24 mouse cellular contexts compared by ENCODE assay signal in genomic region chr2:55315627-55316026, GRCm38 (mm10).
A peak's percentile ranks its signal among the peaks of the same experiment; 100 is the strongest.
DNase-seq lines count a peak whose midpoint lies in the region; ATAC-seq and TF ChIP-seq lines count a peak whose summit lies in the region.
"Had no signal": no experiment of that assay in that cellular context is flagged by ENCODE, and none has a peak within 500 bp of the region (broad histone marks: within the 10 kb centered on the region; RNA-seq: fewer than 3 reads in every experiment).

No protein-coding gene starts in this region.

- no peaks in the 10 kb centered on the region for H3K4me1 ChIP-seq in hindbrain, postnatal 0 days (ENCODE audit: insufficient read depth, low read length)
- H3K4me1 ChIP-seq in hindbrain, embryonic 12.5 days = no peaks in the 10 kb centered on the region
- no peaks in the 10 kb centered on the region for H3K4me1 ChIP-seq in cerebellum, adult 2 months (ENCODE audit: control insufficient read depth, insufficient read depth, low read length)
- H3K4me1 ChIP-seq: embryonic facial prominence, embryonic 10.5 days; forebrain, embryonic 10.5 days; heart, embryonic 13.5 days; hindbrain, embryonic 13.5 days had no signal

- no peak for TF ChIP-seq CTCF in hindbrain, postnatal 0 days (IDR thresholded peaks at IDR 0.05; ENCODE audit: low read depth)
- TF ChIP-seq CTCF in cerebellum, adult 2 months (IDR thresholded peaks at IDR 0.05; ENCODE audit: borderline replicate concordance, insufficient read depth, low read depth, low read length) = no peak

- no peak for TF ChIP-seq POLR2A in cerebellum, adult 2 months (IDR thresholded peaks at IDR 0.05; ENCODE audit: borderline replicate concordance, insufficient read depth, low read length)

- no peaks in the 10 kb centered on the region for H3K36me3 ChIP-seq in hindbrain, postnatal 0 days (ENCODE audit: insufficient read depth, low read length)
- no peaks in the 10 kb centered on the region for H3K36me3 ChIP-seq in hindbrain, embryonic 12.5 days
- H3K36me3 ChIP-seq: embryonic facial prominence, embryonic 10.5 days; forebrain, embryonic 10.5 days; G1E; heart, embryonic 13.5 days; hindbrain, embryonic 13.5 days had no signal

- H3K27me3 ChIP-seq in hindbrain, postnatal 0 days (ENCODE audit: insufficient read depth, low read length) = no peaks in the 10 kb centered on the region
- H3K27me3 ChIP-seq in hindbrain, embryonic 12.5 days = no peaks in the 10 kb centered on the region
- no peaks in the 10 kb centered on the region for H3K27me3 ChIP-seq in cerebellum, adult 2 months (ENCODE audit: control insufficient read depth, insufficient read depth, low read length)
- H3K27me3 ChIP-seq: heart, embryonic 13.5 days; hindbrain, embryonic 13.5 days had no signal

- H3K9me3 ChIP-seq in hindbrain, postnatal 0 days (ENCODE audit: low read length) = no peaks in the 10 kb centered on the region
- no peaks in the 10 kb centered on the region for H3K9me3 ChIP-seq in hindbrain, embryonic 12.5 days (replicated peaks)
- H3K9me3 ChIP-seq: embryonic facial prominence, embryonic 10.5 days; forebrain, embryonic 10.5 days; G1E; heart, embryonic 13.5 days; hindbrain, embryonic 13.5 days had no signal

- no peak overlapping the region for H3K27ac ChIP-seq in hindbrain, postnatal 0 days
- no peak overlapping the region for H3K27ac ChIP-seq in hindbrain, embryonic 12.5 days
- H3K27ac ChIP-seq in cerebellum, adult 2 months (ENCODE audit: insufficient read depth, low read length) = no peak overlapping the region
- H3K27ac ChIP-seq: embryonic facial prominence, embryonic 10.5 days; forebrain, embryonic 10.5 days; gastrocnemius, adult 2 months; heart, embryonic 13.5 days; hindbrain, embryonic 13.5 days had no signal

- H3K4me3 ChIP-seq in hindbrain, postnatal 0 days (ENCODE audit: low read length) = no peak overlapping the region
- H3K4me3 ChIP-seq in hindbrain, embryonic 12.5 days = no peak overlapping the region
- no peak overlapping the region for H3K4me3 ChIP-seq in cerebellum, adult 2 months (replicated peaks; ENCODE audit: insufficient read depth, low read depth, low read length)
- H3K4me3 ChIP-seq: embryonic facial prominence, embryonic 10.5 days; erythroblast, embryonic 14.5 days; forebrain, embryonic 10.5 days; gastrocnemius, adult 2 months; heart, embryonic 13.5 days; hindbrain, embryonic 13.5 days had no signal

- 49% methylated on average over 3 of the region's 3 CpGs for WGBS in hindbrain, postnatal 0 days
- WGBS in hindbrain, embryonic 12.5 days = 73% methylated on average over 3 of the region's 3 CpGs
- WGBS in cerebellum, adult 2 months = 7% methylated on average over 3 of the region's 3 CpGs

- peak; percentile 79 for ATAC-seq in cerebellum, adult (ENCODE audit: insufficient number of reproducible peaks, low FRiP score, low TSS enrichment)
- peak; percentile 74; the same call in 1 of the 2 replicates for ATAC-seq in hindbrain, postnatal 0 days
- no peak for ATAC-seq in hindbrain, embryonic 12.5 days (ENCODE audit: low FRiP score)
- ATAC-seq in megakaryocyte, adult 5-6 weeks (ENCODE audit: poor library complexity, severe bottlenecking) = no peak
- ATAC-seq: CD4-positive, CD25-positive, alpha-beta regulatory T cell, adult 4 months; forebrain, embryonic 14.5 days; inflammation-experienced regulatory T-cells, adult 6 months; intestine, postnatal 0 days had no signal

- H3K4me2 ChIP-seq in hindbrain, postnatal 0 days (ENCODE audit: low read depth, low read length) = no peak overlapping the region
- no peak overlapping the region for H3K4me2 ChIP-seq in hindbrain, embryonic 12.5 days (replicated peaks)
- H3K4me2 ChIP-seq: heart, embryonic 13.5 days; hindbrain, embryonic 13.5 days had no signal

- no peak overlapping the region for H3K9ac ChIP-seq in hindbrain, postnatal 0 days (replicated peaks; ENCODE audit: low read length)
- no peak overlapping the region for H3K9ac ChIP-seq in hindbrain, embryonic 12.5 days
- H3K9ac ChIP-seq: heart, embryonic 13.5 days; hindbrain, embryonic 13.5 days had no signal

- DNase-seq in cerebellum, postnatal 4 days (ENCODE audit: low spot score in 2 of 2) = no peak
- DNase-seq in hindbrain, postnatal 0 days (ENCODE audit: low spot score) = peak; percentile 47
- peak; percentile 17 to 67 for DNase-seq in cerebellum, adult 2 months
- peak; percentile 43 to 63 for DNase-seq in cerebellum, postnatal 14 days
- DNase-seq in gastrocnemius, postnatal 10 days = no peak
- DNase-seq: adrenal gland, postnatal 10 days; B cell, adult 2 months; gastrocnemius, adult 2 months; gastrocnemius, postnatal 36 days; heart, postnatal 4 days; kidney, adult 8-10 months had no signal

Comparison
In these comparisons a context has a peak if more than half of its experiments do, and no peak if none do; other contexts are left out.
1. ATAC-seq: peak in cerebellum, adult (single experiment) and hindbrain, postnatal 0 days (single experiment); none in hindbrain, embryonic 12.5 days (single experiment) and megakaryocyte, adult 5-6 weeks (single experiment).
2. DNase-seq: peak in hindbrain, postnatal 0 days (single experiment), cerebellum, adult 2 months (2 of 2) and cerebellum, postnatal 14 days (2 of 2); none in cerebellum, postnatal 4 days (0 of 2) and gastrocnemius, postnatal 10 days (single experiment).